Mouse (Mus musculus): ENCODE results near the gene Kcnk13.

The Kcnk13 gene

GRCm38 (mm10) chr12:99964301-99965202 lies at the start of gene Kcnk13:
Gene Kcnk13, plus strand, starts transcription at chr12:99964499.
- no peak for DNase-seq (ENCODE audit: low read depth, low spot score)

- no peak for DNase-seq (ENCODE audit: low read depth, low spot score)
Observed at GRCm38 (mm10) chr12:99917800-99918427, 46.4 kb upstream of the Kcnk13 start.

GRCm38 (mm10) chr12:99919636-99920035 lies 44.7 kb upstream of the Kcnk13 start:
- no peak for DNase-seq (ENCODE audit: low read depth, low spot score)

- no peak for DNase-seq (ENCODE audit: low read depth, low spot score)
Observed at GRCm38 (mm10) chr12:99921045-99921444, 43.3 kb upstream of the Kcnk13 start.

- peak; percentile 46 for DNase-seq (ENCODE audit: low read depth, low spot score)
Observed at GRCm38 (mm10) chr12:99923131-99923606, 41.1 kb upstream of the Kcnk13 start.

- no peak for DNase-seq (ENCODE audit: low read depth, low spot score)
Observed at GRCm38 (mm10) chr12:99923703-99924102, 40.6 kb upstream of the Kcnk13 start.

- no peak for DNase-seq (ENCODE audit: low read depth, low spot score)
Observed at GRCm38 (mm10) chr12:99928311-99928710, 36.0 kb upstream of the Kcnk13 start.

- no peak for DNase-seq (ENCODE audit: low read depth, low spot score)
Observed at GRCm38 (mm10) chr12:99929160-99929559, 35.1 kb upstream of the Kcnk13 start.

GRCm38 (mm10) chr12:99932245-99932644 lies 32.1 kb upstream of the Kcnk13 start:
- DNase-seq (ENCODE audit: low read depth, low spot score) = no peak

- DNase-seq (ENCODE audit: low read depth, low spot score) = no peak
Observed at GRCm38 (mm10) chr12:99933630-99934029, 30.7 kb upstream of the Kcnk13 start.

- DNase-seq (ENCODE audit: low read depth, low spot score) = no peak
Observed at GRCm38 (mm10) chr12:99935403-99935802, 28.9 kb upstream of the Kcnk13 start.

GRCm38 (mm10) chr12:99938476-99938875 lies 25.8 kb upstream of the Kcnk13 start:
- DNase-seq (ENCODE audit: low read depth, low spot score) = no peak

- DNase-seq (ENCODE audit: low read depth, low spot score) = no peak
Observed at GRCm38 (mm10) chr12:99939179-99939578, 25.1 kb upstream of the Kcnk13 start.

GRCm38 (mm10) chr12:99940704-99941103 lies 23.6 kb upstream of the Kcnk13 start:
- DNase-seq (ENCODE audit: low read depth, low spot score) = no peak

GRCm38 (mm10) chr12:99942441-99942840 lies 21.9 kb upstream of the Kcnk13 start:
- DNase-seq (ENCODE audit: low read depth, low spot score) = no peak

- no peak for DNase-seq (ENCODE audit: low read depth, low spot score)
Observed at GRCm38 (mm10) chr12:99952928-99953327, 11.4 kb upstream of the Kcnk13 start.

GRCm38 (mm10) chr12:99956411-99956810 lies 7.9 kb upstream of the Kcnk13 start:
- no peak for DNase-seq (ENCODE audit: low read depth, low spot score)

- DNase-seq (ENCODE audit: low read depth, low spot score) = no peak
Observed at GRCm38 (mm10) chr12:99958068-99959060, 5.9 kb upstream of the Kcnk13 start.

- DNase-seq (ENCODE audit: low read depth, low spot score) = no peak
Observed at GRCm38 (mm10) chr12:99959291-99959690, 5.0 kb upstream of the Kcnk13 start.

- no peak for DNase-seq (ENCODE audit: low read depth, low spot score)
Observed at GRCm38 (mm10) chr12:99959930-99960329, 4.4 kb upstream of the Kcnk13 start.

GRCm38 (mm10) chr12:99960675-99961074 lies 3.6 kb upstream of the Kcnk13 start:
- DNase-seq (ENCODE audit: low read depth, low spot score) = no peak
